In genomic region chr16:21392517-21393112, GRCm38 (mm10) we compare ENCODE assay signal across 8 mouse cellular contexts. TPM values are rescaled to one million over a fixed set of nuclear protein-coding genes. Genes with fewer than 3 reads are reported as not detected.
DNase-seq lines count a peak whose midpoint lies in the region; ATAC-seq and TF ChIP-seq lines count a peak whose summit lies in the region.

No protein-coding gene starts in this region.

- no peaks in the 10 kb centered on the region for H3K27me3 ChIP-seq in C2C12 (ENCODE audit: control insufficient read depth, insufficient read depth, insufficient read length)
- H3K27me3 ChIP-seq in heart, embryonic 11.5 days (ENCODE audit: control insufficient read depth, insufficient read depth, low read length), result no peaks in the 10 kb centered on the region
- peaks cover 7% of the 10 kb centered on the region; the same call in 1 of the 2 replicates for H3K27me3 ChIP-seq in kidney, embryonic 16.5 days (ENCODE audit: insufficient read depth, low read length)
- H3K27me3 ChIP-seq in stomach, embryonic 15.5 days (replicated peaks), result no peaks in the 10 kb centered on the region

- H3K4me1 ChIP-seq in bone marrow macrophage, adult 2 months (ENCODE audit: control insufficient read depth, insufficient read depth, low read length), result peaks cover 10% of the 10 kb centered on the region
- 0 out of 2 replicates have a peak, but pooled peaks cover 2% of the 10 kb centered on the region for H3K4me1 ChIP-seq in embryonic fibroblast, embryonic 13.5 days (ENCODE audit: control insufficient read depth, insufficient read depth, low read length)
- peaks cover 9% of the 10 kb centered on the region; the same call in 1 of the 2 replicates for H3K4me1 ChIP-seq in heart, embryonic 11.5 days (ENCODE audit: control insufficient read depth, insufficient read depth, low read length)
- peaks cover 14% of the 10 kb centered on the region for H3K4me1 ChIP-seq in kidney, embryonic 16.5 days (ENCODE audit: insufficient read depth, low read length)
- H3K4me1 ChIP-seq in stomach, embryonic 15.5 days, result peaks cover 23% of the 10 kb centered on the region

- 47% methylated on average over 9 of the region's 9 CpGs for WGBS in heart, embryonic 11.5 days (ENCODE audit: insufficient replicate concordance)
- 54% methylated on average over 9 of the region's 9 CpGs for WGBS in kidney, embryonic 16.5 days
- WGBS in stomach, embryonic 15.5 days, result 47% methylated on average over 9 of the region's 9 CpGs

- no peaks in the 10 kb centered on the region for H3K79me2 ChIP-seq in C2C12 (ENCODE audit: control insufficient read depth, insufficient read depth)

- peak; percentile 88 for DNase-seq in liver
- DNase-seq in natural killer cell, adult 2 months (ENCODE audit: low spot score in 2 of 2), result peak; percentile 23 to 61

- no peak overlapping the region for H3ac ChIP-seq in C2C12 (ENCODE audit: control insufficient read depth, insufficient read length, low read depth)

- H3K36me3 ChIP-seq in C2C12 (ENCODE audit: control insufficient read depth, insufficient read depth), result no peaks in the 10 kb centered on the region
- no peaks in the 10 kb centered on the region for H3K36me3 ChIP-seq in heart, embryonic 11.5 days (ENCODE audit: control insufficient read depth, insufficient read depth, low read length)
- H3K36me3 ChIP-seq in kidney, embryonic 16.5 days (ENCODE audit: insufficient read depth, low read length), result no peaks in the 10 kb centered on the region
- no peaks in the 10 kb centered on the region for H3K36me3 ChIP-seq in stomach, embryonic 15.5 days

- TF ChIP-seq CTCF in C2C12 (IDR thresholded peaks at IDR 0.05; ENCODE audit: control insufficient read depth, insufficient read depth, insufficient read length), result peak; percentile 73
- peak; percentile 87 for TF ChIP-seq CTCF in bone marrow macrophage, adult 2 months (IDR thresholded peaks at IDR 0.05; ENCODE audit: low read depth, low read length)
- TF ChIP-seq CTCF in embryonic fibroblast, embryonic 13.5 days (IDR thresholded peaks at IDR 0.05; ENCODE audit: borderline replicate concordance, insufficient read depth, low read length), result peak; percentile 82

- TF ChIP-seq POLR2A in bone marrow macrophage, adult 2 months (IDR thresholded peaks at IDR 0.05; ENCODE audit: borderline replicate concordance, low read depth, low read length), result no peak
- TF ChIP-seq POLR2A in embryonic fibroblast, embryonic 13.5 days (IDR thresholded peaks at IDR 0.05; ENCODE audit: low read depth, low read length), result no peak

- no peaks in the 10 kb centered on the region for H3K79me3 ChIP-seq in C2C12 (ENCODE audit: low read depth)

- peak; percentile 70; the same call in 1 of the 2 replicates for ATAC-seq in heart, embryonic 11.5 days (replicated peaks; ENCODE audit: insufficient number of reproducible peaks, low FRiP score, low TSS enrichment)
- peak; percentile 84 for ATAC-seq in kidney, embryonic 16.5 days (ENCODE audit: low FRiP score, low TSS enrichment)
- ATAC-seq in stomach, embryonic 15.5 days (ENCODE audit: insufficient read depth, low FRiP score, low read depth), result peak; percentile 80

- no peak overlapping the region for H3K27ac ChIP-seq in bone marrow macrophage, adult 2 months (ENCODE audit: insufficient read depth, low read depth, low read length)
- H3K27ac ChIP-seq in embryonic fibroblast, embryonic 13.5 days (ENCODE audit: insufficient read depth, low read length), result no peak overlapping the region
- H3K27ac ChIP-seq in heart, embryonic 11.5 days (ENCODE audit: low read depth, low read length), result peak overlapping the region; percentile 17; the same call in 1 of the 2 replicates
- 0 out of 2 replicates have a peak overlapping the region, but pooled peaks have one; percentile 36 for H3K27ac ChIP-seq in kidney, embryonic 16.5 days (ENCODE audit: low read length)
- no peak overlapping the region for H3K27ac ChIP-seq in stomach, embryonic 15.5 days

- no peak overlapping the region for H3K4me3 ChIP-seq in C2C12 (ENCODE audit: insufficient read depth, poor library complexity, severe bottlenecking)
- no peak overlapping the region for H3K4me3 ChIP-seq in bone marrow macrophage, adult 2 months (ENCODE audit: insufficient read depth, low read length)
- H3K4me3 ChIP-seq in embryonic fibroblast, embryonic 13.5 days (ENCODE audit: insufficient read depth, low read length), result no peak overlapping the region
- no peak overlapping the region for H3K4me3 ChIP-seq in heart, embryonic 11.5 days (ENCODE audit: low read depth, low read length)
- no peak overlapping the region for H3K4me3 ChIP-seq in kidney, embryonic 16.5 days (ENCODE audit: low read length)
- H3K4me3 ChIP-seq in stomach, embryonic 15.5 days (replicated peaks), result no peak overlapping the region

- no peaks in the 10 kb centered on the region for H3K9me3 ChIP-seq in heart, embryonic 11.5 days (replicated peaks; ENCODE audit: control insufficient read depth, low read length)
- H3K9me3 ChIP-seq in kidney, embryonic 16.5 days (ENCODE audit: low read length), result no peaks in the 10 kb centered on the region
- no peaks in the 10 kb centered on the region for H3K9me3 ChIP-seq in stomach, embryonic 15.5 days

- no peak overlapping the region for H3K4me2 ChIP-seq in heart, embryonic 11.5 days
- no peak overlapping the region for H3K4me2 ChIP-seq in kidney, embryonic 16.5 days (replicated peaks; ENCODE audit: low read depth, low read length)
- H3K4me2 ChIP-seq in stomach, embryonic 15.5 days, result no peak overlapping the region

- no peak overlapping the region for H3K9ac ChIP-seq in heart, embryonic 11.5 days (ENCODE audit: low read depth, low read length)
- H3K9ac ChIP-seq in kidney, embryonic 16.5 days (replicated peaks; ENCODE audit: low read length), result no peak overlapping the region
- H3K9ac ChIP-seq in stomach, embryonic 15.5 days, result no peak overlapping the region

TF ChIP-seq in C2C12, 6 proteins besides CTCF, POLR2A, EP300 and RAD21:
- TF ChIP-seq USF1 (IDR thresholded peaks at IDR 0.05; ENCODE audit: low read depth) (no peak), CEBPB (IDR thresholded peaks at IDR 0.05; ENCODE audit: low read depth) (no peak), MYOD1 (IDR thresholded peaks at IDR 0.05; ENCODE audit: control insufficient read depth, insufficient read length, low read depth) (no peak), MAX (IDR thresholded peaks at IDR 0.05) (no peak), MYOG (IDR thresholded peaks at IDR 0.05; ENCODE audit: control insufficient read depth, extremely low read depth, insufficient read length) (no peak), FOSL1 (IDR thresholded peaks at IDR 0.05; ENCODE audit: insufficient read depth, low read length, poor library complexity, severe bottlenecking) (no peak)

RNA-seq across cellular contexts. Expression of gene Vps8, which starts 30.3 kb away (rescaled TPM):
- 9.1 TPM for polyA plus RNA-seq in C2C12 (2012; fragmentation: generic; extraction: Trizol)
- 11.9 and 19.8 TPM in 2 replicates for polyA plus RNA-seq in bone marrow macrophage, adult 2 months (2012; ENCODE audit: insufficient read depth, insufficient read length, missing spikeins)
- polyA plus RNA-seq in embryonic fibroblast, embryonic 13.5 days (2011; ENCODE audit: insufficient read length, low read depth, missing spikeins), result 27.3 and 29.5 TPM in 2 replicates
- polyA plus RNA-seq in heart, embryonic 11.5 days (2014; fragmentation: Nextera tagmentation; extraction: Ambion mirVana), result 22.5 and 26.7 TPM in 2 replicates
- 21.6 and 25.6 TPM in 2 replicates for polyA plus RNA-seq in kidney, embryonic 16.5 days (2015; fragmentation: Nextera tagmentation; extraction: Ambion mirVana)
- polyA plus RNA-seq in stomach, embryonic 15.5 days (2015; fragmentation: Nextera tagmentation; extraction: Ambion mirVana), result 17.2 and 24.8 TPM in 2 replicates

Comparison
In these comparisons a context has a peak if more than half of its experiments do, and no peak if none do; other contexts are left out.
1. H3K27ac ChIP-seq: peak in heart, embryonic 11.5 days (single experiment) and kidney, embryonic 16.5 days (single experiment); none in bone marrow macrophage, adult 2 months (single experiment), embryonic fibroblast, embryonic 13.5 days (single experiment) and stomach, embryonic 15.5 days (single experiment).
2. Peak in every context shown above with its lines, with median percentiles within 50 percentile points of each other: CTCF ChIP-seq and ATAC-seq.